Mouse (Mus musculus) liver, embryonic 14.5 days (tissue): Measurements from ENCODE around the gene Farsa.

ENCODE experiments used
- CTCF ChIP-seq: IDR thresholded peaks from 2 replicates; pipeline ENCODE4 v1.5.1; 2016; ENCODE audit warnings: antibody characterized with exemption, low read depth, control low read depth
- EP300 ChIP-seq: IDR thresholded peaks from 2 replicates; pipeline ENCODE4 v1.6.1; 2016; ENCODE audit warnings: antibody characterized with exemption, low read depth

DNA sequence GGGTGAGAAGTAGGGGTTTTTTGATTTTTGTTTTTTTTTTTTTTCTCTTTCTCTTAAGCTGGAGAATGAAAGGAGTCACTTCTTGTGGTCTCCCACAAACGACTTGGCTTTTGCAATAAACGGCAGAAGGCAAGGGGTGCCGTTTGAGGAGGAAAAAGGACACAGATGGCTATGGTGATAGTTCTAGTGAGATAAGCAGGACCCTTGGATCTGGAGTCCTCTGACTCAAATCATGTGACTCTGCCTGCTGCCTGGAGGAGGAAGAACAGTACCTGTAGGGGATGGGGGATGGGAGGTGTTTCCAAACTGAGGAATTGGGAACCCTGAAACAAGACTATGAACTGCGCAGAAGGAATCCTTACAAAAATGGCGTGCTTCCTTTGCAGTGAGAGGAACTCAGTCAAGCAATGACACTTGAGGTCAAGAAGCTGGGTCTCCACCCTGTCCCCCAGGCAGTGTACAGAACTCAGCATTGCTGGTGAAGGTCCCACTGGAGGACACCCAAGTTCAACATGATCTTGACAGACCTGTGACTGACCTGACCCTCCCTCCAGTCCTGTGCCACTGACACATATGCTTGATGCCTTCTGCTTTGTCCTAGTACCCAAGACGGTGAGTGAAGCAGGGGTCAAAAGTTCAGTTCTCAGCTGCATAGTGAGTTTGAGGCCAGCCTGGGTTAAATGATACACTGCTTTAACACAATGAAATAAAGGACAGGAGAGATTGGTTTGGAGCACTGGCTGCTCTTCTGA, 8.9 kb upstream of the Farsa start:
- TF ChIP-seq CTCF (no peak), EP300 (peak; percentile 66)
